Mouse (Mus musculus): ENCODE results near the gene Pnmal2.
A peak's percentile ranks its signal among the peaks of the same experiment; 100 is the strongest.

Pnmal2 gene

GRCm38 (mm10) chr7:16982859-16983568 lies 38.5 kb downstream of the Pnmal2 start, which contains the start of gene Gm42372:
Gene Gm42372, plus strand, starts transcription at chr7:16983086.
- DNase-seq (ENCODE audit: low spot score): no peak

DNA sequence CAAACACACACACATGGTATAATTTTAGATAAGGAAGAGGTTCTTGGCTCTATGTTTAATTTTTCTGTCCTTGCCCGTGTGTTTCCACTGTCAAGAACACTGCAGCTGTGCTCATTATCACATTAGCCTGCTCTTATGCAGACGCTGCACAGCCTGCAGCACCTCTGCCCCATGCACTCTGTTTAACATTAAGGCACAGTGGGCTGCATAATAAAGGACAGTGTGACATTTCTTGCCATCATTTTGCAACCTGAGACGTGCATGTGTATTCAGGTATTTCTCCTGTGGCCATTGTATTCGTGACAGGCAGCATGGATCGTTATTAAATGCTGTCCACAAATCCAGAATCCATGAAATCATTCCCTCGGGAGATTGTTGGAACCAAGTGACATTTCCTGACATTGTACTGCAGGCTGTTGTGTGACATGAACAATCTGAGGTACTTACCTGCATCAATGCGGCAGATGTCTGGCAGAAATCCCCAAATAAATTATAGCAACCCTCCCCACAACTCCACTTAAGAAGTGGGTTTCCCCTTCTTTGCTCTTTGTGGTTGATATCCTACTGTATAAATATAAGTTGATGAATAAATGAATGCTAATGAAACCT lies 43.2 kb downstream of the Pnmal2 start:
- DNase-seq (ENCODE audit: low spot score): no peak

- DNase-seq (ENCODE audit: low spot score): no peak
Measured at GRCm38 (mm10) chr7:16988405-16988804, 43.9 kb downstream of the Pnmal2 start.

GRCm38 (mm10) chr7:16990006-16990744 lies 45.7 kb downstream of the Pnmal2 start:
- no peak for DNase-seq (ENCODE audit: low spot score)

DNA sequence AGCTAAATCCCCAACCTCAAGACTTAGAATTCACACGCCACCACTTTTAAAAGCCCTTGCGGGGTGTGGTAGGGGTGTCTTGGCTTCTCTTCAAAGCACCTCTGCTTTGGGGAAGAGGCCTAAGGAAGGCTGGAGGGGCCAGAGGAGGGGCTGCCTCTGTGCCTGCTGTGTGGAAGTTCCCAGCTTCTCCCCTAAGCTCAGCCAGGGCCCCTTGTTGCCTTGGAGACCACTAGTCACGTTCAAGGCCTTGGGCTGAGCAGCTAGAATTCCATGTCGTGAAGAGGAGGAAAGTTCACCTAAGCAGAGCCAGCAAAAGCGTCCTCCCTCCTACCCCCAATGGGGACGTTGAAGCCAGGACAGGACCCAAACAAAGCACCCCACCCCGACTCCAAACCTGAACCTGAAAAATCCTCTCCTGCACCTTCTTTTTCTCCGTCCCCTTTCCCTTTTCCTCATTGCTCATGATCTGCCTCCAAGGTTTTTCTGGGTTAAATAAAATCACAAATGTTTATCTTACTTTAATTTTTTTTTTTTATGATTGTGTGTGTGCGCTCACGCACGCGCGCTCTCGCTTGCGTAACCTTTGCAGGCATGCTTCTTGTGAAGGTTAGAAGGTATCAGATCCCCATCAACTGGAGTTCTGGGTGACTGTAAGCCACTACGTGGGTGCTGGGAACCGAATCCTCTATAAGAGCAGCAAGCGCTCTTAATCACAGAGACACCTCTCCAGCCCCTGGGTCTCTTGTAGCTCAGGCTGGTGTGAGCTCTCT lies 47.4 kb downstream of the Pnmal2 start:
- DNase-seq (ENCODE audit: low spot score): no peak

GRCm38 (mm10) chr7:16992451-16992807 lies 47.9 kb downstream of the Pnmal2 start, which contains the start of gene Ccdc8:
Gene Ccdc8, plus strand, starts transcription at chr7:16992708.
- no peak for DNase-seq (ENCODE audit: low spot score)

DNA sequence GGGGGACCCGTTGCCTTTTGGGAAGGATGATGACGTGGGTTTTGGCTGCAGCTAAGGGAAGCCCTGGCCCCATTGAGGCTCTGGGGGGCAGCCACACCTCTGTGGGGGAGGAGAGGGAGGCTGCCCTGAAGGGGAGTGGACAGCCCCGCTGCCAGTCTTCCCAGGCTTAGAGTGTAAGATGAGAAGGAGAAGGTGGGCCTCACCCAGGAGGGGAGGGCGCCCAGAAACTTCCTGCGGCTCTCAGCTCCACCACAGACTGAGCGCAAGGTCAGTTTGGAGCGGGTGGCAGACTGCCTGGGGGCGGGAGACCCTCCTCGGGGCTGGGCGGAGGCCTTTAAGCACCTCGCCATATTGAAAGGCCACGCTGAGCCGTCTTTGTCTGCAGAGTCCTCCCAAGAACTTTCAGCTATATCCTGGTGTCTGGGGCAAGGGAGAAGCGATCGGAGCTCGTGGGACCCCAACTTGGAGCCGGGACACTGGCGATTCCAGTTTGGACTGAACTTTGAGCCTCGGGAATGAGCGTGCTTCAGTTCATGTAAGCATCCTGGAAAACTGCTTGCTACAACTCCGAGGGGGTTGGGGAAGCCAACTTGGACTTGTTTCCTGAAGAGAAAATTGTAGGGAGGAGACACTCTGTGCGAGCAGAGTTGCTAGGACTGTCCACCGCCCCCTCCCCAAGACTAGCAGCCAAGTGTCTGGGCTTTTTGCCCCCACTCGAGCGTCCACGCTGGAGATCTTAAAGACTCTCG lies 49.3 kb downstream of the Pnmal2 start:
- DNase-seq (ENCODE audit: low spot score): peak; percentile 82

- DNase-seq (ENCODE audit: low spot score): no peak
Measured at GRCm38 (mm10) chr7:16994400-16994799, 49.9 kb downstream of the Pnmal2 start.

GRCm38 (mm10) chr7:16995345-16995744 lies 50.9 kb downstream of the Pnmal2 start:
- no peak for DNase-seq (ENCODE audit: low spot score)
